Mouse (Mus musculus) heart, embryonic 13.5 days (tissue): Measurements from ENCODE around the gene Gtpbp10. TPM values are rescaled to one million over a fixed set of nuclear protein-coding genes. Genes with fewer than 3 reads are reported as not detected.

ENCODE experiments used
- ATAC-seq: fragments of 200-750 bp; cut with Nextera tagmentation; 2 replicates; pipeline ENCODE4 v1.8.0; 2017; ENCODE audit warnings: moderate TSS enrichment; ENCODE audit not compliant: insufficient number of reproducible peaks, low FRiP score, low TSS enrichment; ENCODE audit errors: extremely low read depth
- H3K27ac ChIP-seq: fragments of 300-500 bp; sonication (generic); replicated peaks from 2 replicates; pipeline ENCODE4 v1.5.1; 2015; ENCODE audit warnings: moderate library complexity, mild to moderate bottlenecking, inconsistent platforms
- H3K27me3 ChIP-seq: fragments of 300-500 bp; sonication (generic); replicated peaks from 2 replicates; pipeline ENCODE4 v1.6.1; 2015; ENCODE audit warnings: mild to moderate bottlenecking, inconsistent platforms
- H3K36me3 ChIP-seq: fragments of 300-500 bp; sonication (generic); 2 replicates; pipeline ENCODE4 v1.6.1; 2015; ENCODE audit warnings: mild to moderate bottlenecking, inconsistent platforms
- H3K4me1 ChIP-seq: fragments of 300-500 bp; sonication (generic); 2 replicates; pipeline ENCODE4 v1.6.1; 2015; ENCODE audit warnings: inconsistent platforms
- H3K4me2 ChIP-seq: fragments of 300-500 bp; sonication (generic); 2 replicates; pipeline ENCODE4 v1.6.1; 2015; ENCODE audit warnings: inconsistent platforms, mild to moderate bottlenecking, moderate library complexity
- H3K4me3 ChIP-seq: fragments of 300-500 bp; sonication (generic); 2 replicates; pipeline ENCODE4 v1.5.1; 2015; ENCODE audit warnings: moderate library complexity, mild to moderate bottlenecking, inconsistent platforms
- H3K9ac ChIP-seq: fragments of 300-500 bp; sonication (generic); 2 replicates; pipeline ENCODE4 v1.6.1; 2015; ENCODE audit warnings: inconsistent platforms, mild to moderate bottlenecking, moderate library complexity
- H3K9me3 ChIP-seq: fragments of 300-500 bp; sonication (generic); 2 replicates; pipeline ENCODE4 v1.6.1; 2016; ENCODE audit warnings: inconsistent platforms
- WGBS: fragments of 180-500 bp; shearing (Covaris S2); methylation state at CpG from one replicate; pipeline ENCODE4 v1.1.7; 2015; ENCODE audit warnings: mixed read lengths; 5-methylcytosine and 5-hydroxymethylcytosine counted together
- polyA plus RNA-seq: library from polyadenylated mRNA; unstranded; fragments of >200 nt; fragmentation: Nextera tagmentation; extraction: Ambion mirVana; gene quantifications from 2 replicates; pipeline ENCODE4 v1.2.1, GENCODE M21; 2015

The Gtpbp10 gene
- polyA plus RNA-seq, 1 experiment from 2014 or later = 18.5 TPM

DNA sequence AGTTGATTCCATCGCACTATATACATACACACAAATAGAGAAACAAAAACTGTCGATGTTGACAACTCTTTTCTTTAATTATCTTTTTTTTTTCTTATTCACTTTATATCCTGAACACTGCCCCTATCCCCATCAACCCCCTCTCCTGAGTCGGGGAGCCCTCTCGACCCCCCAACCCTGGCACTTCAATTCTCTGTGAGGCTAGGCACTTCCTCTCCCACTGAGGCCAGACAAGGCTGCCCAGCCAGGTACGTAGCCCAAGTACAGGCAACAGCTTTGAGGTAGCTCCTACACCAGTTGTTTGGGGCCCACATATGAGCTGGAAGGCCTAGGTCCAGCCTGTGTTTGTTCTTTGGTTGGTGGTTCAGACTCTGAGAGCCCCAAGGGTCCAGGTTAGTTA lies 43.9 kb downstream of the Gtpbp10 start:
- 78% methylated on average over 5 of the region's 5 CpGs for WGBS
- Histone ChIP-seq H3K4me1 (peaks cover 12% of the 10 kb centered on the region), H3K36me3 (peaks cover 6% of the 10 kb centered on the region), H3K9ac (no peak overlapping the region), H3K27ac (no peak overlapping the region), H3K4me2 (peak overlapping the region; percentile 87), H3K9me3 (no peaks in the 10 kb centered on the region), H3K27me3 (peaks cover 7% of the 10 kb centered on the region; the same call in 1 of the 2 replicates), H3K4me3 (no peak overlapping the region)
- no peak for ATAC-seq

DNA sequence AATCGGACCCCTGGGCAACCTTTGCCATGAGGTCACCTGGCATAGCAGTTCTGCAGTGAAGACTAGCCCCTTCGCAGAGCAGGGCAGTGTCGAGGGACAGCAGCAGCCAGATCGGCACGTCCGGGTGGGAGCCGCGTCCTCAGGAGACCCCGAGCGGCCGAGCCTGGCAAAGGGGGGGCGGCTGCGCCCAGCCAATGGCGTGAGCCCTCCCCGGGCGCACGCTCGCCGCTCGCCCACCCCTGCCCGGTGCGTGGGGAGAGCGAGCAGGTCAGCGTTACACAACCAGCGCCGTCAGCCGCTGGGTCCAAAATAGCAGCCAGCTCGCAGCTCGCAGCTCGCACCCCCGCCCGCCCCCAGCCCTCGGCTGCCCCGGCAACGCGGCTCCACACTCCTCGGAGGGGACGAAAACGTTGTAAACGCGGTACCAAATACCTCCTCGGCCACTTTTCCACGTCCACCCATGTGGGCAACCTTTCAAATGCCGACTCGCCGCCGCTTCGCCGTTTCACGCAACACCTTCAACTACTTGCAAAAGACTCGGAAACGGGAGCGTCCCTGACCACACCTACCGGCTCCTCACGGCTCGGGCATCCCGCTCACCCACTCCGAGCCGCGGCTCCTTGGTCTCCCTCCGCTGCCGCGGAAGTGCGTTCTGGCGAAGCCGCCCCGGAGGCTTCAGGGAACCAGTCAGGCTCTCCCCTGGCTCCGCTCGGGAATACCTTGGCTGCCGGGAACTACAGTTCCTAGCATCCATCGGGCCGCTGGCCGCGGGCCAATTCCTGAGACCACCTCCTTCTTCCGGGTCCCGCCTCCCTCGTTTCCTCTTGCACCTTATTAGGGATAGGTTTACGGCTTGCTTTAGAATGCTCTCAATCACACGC lies 44.9 kb downstream of the Gtpbp10 start, which contains the start of gene Cldn12:
Cldn12 (minus strand) TSS at position 763 of the 881 bp plus-strand sequence.
- ATAC-seq = peak; percentile 87
- peak within 1 kb of the TSS; percentile 90 for H3K9ac ChIP-seq
- H3K9me3 ChIP-seq = no peaks in the 10 kb centered on the region
- WGBS = under 1% methylated on average over 78 of the region's 79 CpGs
- peaks cover 7% of the 10 kb centered on the region; the same call in 1 of the 2 replicates for H3K27me3 ChIP-seq
- peak within 1 kb of the TSS; percentile 70 for H3K4me3 ChIP-seq
- H3K4me1 ChIP-seq = peaks cover 14% of the 10 kb centered on the region
- peaks cover 9% of the 10 kb centered on the region for H3K36me3 ChIP-seq
- peak within 1 kb of the TSS; percentile 87 for H3K4me2 ChIP-seq
- peak within 1 kb of the TSS; percentile 97 for H3K27ac ChIP-seq

DNA sequence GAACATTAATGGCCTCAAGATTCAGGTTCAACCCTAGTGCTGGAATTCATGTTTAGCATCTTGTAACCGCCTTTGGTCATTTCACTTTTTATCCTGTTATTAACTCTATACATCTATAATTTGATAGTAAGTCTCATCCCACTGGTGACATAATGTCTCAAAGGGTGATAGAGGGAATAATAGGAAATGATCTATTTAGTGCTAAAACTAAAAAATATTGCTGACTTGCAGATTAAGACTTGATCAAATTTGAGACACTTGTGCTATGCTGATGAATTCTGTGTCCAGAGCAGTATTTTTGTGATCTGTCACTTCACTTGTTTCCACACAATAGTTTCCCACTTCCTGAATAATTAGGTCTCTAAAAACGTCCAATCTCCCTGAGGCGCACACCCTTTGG lies 47.9 kb downstream of the Gtpbp10 start:
- WGBS = 82% methylated on average over 3 of the region's 3 CpGs
- 0 out of 2 replicates have a peak overlapping the region, but pooled peaks have one; percentile 16 for H3K27ac ChIP-seq
- H3K36me3 ChIP-seq = peaks cover 31% of the 10 kb centered on the region
- H3K27me3 ChIP-seq = no peaks in the 10 kb centered on the region
- H3K9me3 ChIP-seq = no peaks in the 10 kb centered on the region
- no peak overlapping the region for H3K9ac ChIP-seq
- no peak overlapping the region for H3K4me2 ChIP-seq
- peaks cover 14% of the 10 kb centered on the region for H3K4me1 ChIP-seq
- no peak for ATAC-seq
- H3K4me3 ChIP-seq = no peak overlapping the region

DNA sequence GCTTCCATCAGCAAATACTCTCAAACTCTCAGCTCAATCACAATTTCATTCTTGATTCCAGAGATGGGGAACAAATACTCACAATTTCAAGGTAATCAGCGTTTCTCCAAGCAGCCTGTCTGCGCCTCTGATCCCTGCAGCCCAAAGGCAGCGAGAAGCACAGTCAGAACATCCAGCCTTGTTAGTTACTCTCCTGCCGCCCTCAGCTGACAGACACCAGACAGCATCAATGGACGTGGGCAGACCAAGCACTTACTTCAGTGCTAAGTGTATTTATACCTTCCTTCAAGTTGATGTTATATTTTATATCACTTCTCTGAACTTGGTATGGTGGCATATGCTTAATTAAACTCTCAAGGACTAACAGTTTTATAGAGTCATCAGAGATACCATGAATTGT lies 48.3 kb downstream of the Gtpbp10 start:
- 60% methylated on average over 5 of the region's 5 CpGs for WGBS

DNA sequence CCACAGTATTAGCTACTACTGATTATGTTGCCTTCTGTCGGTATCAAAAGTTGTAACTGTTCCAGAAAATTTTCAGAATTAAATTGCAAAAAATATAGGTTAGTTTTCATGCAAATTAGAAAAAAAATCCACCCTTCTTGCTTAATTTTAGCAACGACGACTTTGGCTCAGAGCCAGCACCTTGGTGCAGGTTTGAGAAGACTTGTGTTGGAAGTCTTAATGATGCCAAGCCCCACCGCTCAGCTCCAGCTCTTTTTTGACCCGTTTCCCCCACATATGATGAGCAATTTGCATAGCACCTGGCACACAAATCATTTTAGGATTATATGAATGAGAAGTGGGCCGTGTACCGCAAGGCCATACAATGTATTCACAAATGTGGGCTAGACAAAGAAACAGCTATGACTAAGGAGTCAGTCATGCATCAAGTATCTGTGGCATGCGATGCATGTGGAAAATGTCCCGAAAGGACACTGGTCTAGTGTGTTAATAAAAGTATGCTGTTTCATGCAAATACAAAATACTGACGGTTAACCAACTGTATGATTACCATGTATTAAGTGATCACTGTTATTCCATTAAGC lies 48.9 kb downstream of the Gtpbp10 start:
- Histone ChIP-seq H3K4me1 (peaks cover 14% of the 10 kb centered on the region), H3K27ac (no peak overlapping the region), H3K36me3 (peaks cover 40% of the 10 kb centered on the region), H3K27me3 (no peaks in the 10 kb centered on the region), H3K9me3 (no peaks in the 10 kb centered on the region), H3K4me3 (no peak overlapping the region), H3K4me2 (peak overlapping the region; percentile 26; the same call in 1 of the 2 replicates), H3K9ac (no peak overlapping the region)
- 66% methylated on average over 10 of the region's 10 CpGs for WGBS
- ATAC-seq = no peak

More for the DNA sequence above, 48.3 kb downstream of the Gtpbp10 start:
- Histone ChIP-seq H3K27ac (peak overlapping the region; percentile 16; the same call in 1 of the 2 replicates), H3K4me3 (no peak overlapping the region), H3K4me2 (peak overlapping the region; percentile 26; the same call in 1 of the 2 replicates), H3K4me1 (peaks cover 14% of the 10 kb centered on the region), H3K9ac (no peak overlapping the region), H3K36me3 (peaks cover 34% of the 10 kb centered on the region), H3K9me3 (no peaks in the 10 kb centered on the region), H3K27me3 (no peaks in the 10 kb centered on the region)
- ATAC-seq = no peak

DNA sequence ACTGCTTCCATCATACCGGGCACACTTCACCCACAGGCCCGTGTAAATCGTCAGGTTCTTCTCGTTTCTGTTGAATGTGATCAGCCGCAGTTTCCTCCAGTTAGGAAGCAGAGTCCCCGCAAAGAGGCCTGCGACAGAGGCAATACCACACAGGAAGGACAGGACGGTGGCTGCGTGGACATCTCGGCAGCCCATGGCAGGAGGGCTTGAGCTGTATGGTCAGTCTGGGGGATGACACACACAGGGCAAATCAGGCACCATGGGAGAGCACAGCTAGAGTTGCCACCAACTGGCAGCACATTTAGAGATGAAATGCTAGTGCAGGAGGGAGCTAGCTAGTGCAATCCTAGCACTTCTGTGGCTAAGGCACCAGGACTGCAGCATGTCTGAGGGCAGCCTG lies 51.1 kb downstream of the Gtpbp10 start:
- no peak overlapping the region for H3K27ac ChIP-seq
- H3K4me2 ChIP-seq = no peak overlapping the region
- H3K9ac ChIP-seq = no peak overlapping the region
- no peaks in the 10 kb centered on the region for H3K27me3 ChIP-seq
- H3K36me3 ChIP-seq = peaks cover 56% of the 10 kb centered on the region
- H3K4me3 ChIP-seq = no peak overlapping the region
- H3K9me3 ChIP-seq = no peaks in the 10 kb centered on the region
- no peak for ATAC-seq
- peaks cover 8% of the 10 kb centered on the region for H3K4me1 ChIP-seq
- 78% methylated on average over 10 of the region's 10 CpGs for WGBS

DNA sequence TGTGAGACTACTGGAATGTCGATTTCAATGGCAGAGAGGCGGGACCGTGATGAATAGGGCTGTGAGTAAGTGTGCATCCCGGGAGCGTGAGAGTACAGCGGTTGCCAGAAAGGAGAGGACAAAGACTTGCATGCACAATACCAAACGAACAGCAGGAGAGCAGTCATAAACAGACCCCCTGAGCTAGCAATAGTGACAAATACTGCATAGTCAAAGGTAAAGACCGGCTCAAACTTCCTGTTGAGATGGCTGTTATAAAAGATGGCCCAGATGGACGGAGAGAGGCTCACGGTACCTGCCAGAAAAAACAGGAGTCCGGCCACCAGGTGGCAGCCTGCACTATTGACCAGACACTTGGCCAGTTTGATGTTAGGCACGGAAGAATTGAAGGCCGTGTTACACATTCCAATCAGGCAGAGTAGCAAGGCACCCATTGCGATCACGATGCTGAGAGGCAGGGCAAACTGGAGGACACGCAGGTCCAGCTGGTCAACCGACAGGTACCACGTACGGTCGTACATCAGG lies 51.6 kb downstream of the Gtpbp10 start:
- Histone ChIP-seq H3K27me3 (no peaks in the 10 kb centered on the region), H3K9me3 (no peaks in the 10 kb centered on the region), H3K36me3 (peaks cover 56% of the 10 kb centered on the region), H3K4me3 (no peak overlapping the region), H3K4me1 (peaks cover 8% of the 10 kb centered on the region), H3K9ac (no peak overlapping the region), H3K4me2 (no peak overlapping the region), H3K27ac (no peak overlapping the region)
- ATAC-seq = no peak
- WGBS = 61% methylated on average over 20 of the region's 20 CpGs

DNA sequence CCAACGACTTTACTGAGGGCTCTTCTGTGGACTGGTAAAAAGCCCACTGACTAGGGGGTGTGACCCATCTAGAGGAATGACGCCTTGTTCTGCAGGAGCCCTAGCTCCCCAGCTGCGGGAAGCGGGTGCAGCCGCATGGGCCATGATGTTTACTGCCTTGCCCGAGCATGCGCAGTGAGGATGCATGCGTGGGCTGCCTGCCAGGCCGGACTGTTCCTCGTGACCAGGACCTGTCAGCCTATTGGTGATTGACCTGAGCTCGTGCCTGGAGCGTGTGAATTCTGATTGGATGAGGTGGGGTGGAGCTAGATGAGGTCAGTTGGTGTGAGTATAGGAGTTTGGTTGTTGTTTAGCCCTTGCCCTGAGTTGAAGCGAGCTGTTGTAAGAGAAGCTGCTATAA lies 54.9 kb downstream of the Gtpbp10 start:
- no peak overlapping the region for H3K4me3 ChIP-seq
- H3K9me3 ChIP-seq = no peaks in the 10 kb centered on the region
- H3K9ac ChIP-seq = no peak overlapping the region
- no peak overlapping the region for H3K27ac ChIP-seq
- no peak overlapping the region for H3K4me2 ChIP-seq
- ATAC-seq = no peak
- 86% methylated on average over 13 of the region's 13 CpGs for WGBS
- no peaks in the 10 kb centered on the region for H3K27me3 ChIP-seq
- H3K4me1 ChIP-seq = no peaks in the 10 kb centered on the region
- peaks cover 47% of the 10 kb centered on the region for H3K36me3 ChIP-seq

DNA sequence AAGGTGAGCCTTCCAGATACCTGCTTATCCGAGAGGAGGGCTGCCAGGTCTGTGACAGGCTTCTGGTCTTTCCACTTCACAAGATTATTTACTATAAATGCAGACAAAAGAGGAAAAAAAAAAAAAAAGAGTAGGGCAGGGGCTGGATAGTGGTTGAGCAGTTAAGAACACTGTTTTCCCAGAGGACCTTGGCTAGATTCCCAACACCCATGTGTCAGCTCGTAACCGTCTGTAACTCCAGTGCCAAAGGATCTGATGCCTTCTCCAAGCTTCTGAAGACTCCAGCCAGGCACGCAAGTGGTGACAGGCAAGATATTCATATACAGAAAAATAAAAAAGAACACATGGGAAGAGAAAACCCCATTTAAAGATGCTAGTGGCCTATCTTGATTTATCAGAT lies 56.0 kb downstream of the Gtpbp10 start:
- Histone ChIP-seq H3K4me1 (no peaks in the 10 kb centered on the region), H3K27me3 (no peaks in the 10 kb centered on the region), H3K9ac (no peak overlapping the region), H3K4me2 (no peak overlapping the region), H3K36me3 (peaks cover 44% of the 10 kb centered on the region), H3K9me3 (no peaks in the 10 kb centered on the region), H3K4me3 (no peak overlapping the region), H3K27ac (no peak overlapping the region)
- no peak for ATAC-seq
- WGBS = 82% methylated on average over 4 of the region's 4 CpGs

DNA sequence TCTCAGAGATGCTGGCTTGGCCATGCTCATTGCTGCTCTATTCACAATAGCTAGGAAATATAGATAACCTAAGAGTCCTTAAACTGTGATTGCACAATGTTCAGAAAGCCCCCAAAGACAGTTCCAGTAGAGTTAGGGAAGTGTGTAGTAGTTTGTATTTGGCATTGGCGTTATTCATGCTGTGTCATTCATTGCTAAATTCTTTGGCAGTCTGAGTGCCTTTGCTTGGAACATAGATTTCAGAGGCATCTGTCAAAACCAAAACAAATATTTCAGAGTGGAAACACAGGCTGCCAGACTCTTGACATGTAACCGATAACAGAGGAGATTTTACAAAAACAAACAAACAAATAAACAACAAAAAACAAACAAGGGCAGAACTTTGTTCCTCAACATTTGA lies 57.8 kb downstream of the Gtpbp10 start:
- no peak for ATAC-seq
- Histone ChIP-seq H3K4me2 (no peak overlapping the region), H3K9ac (no peak overlapping the region), H3K36me3 (peaks cover 27% of the 10 kb centered on the region), H3K27me3 (no peaks in the 10 kb centered on the region), H3K4me3 (no peak overlapping the region), H3K4me1 (no peaks in the 10 kb centered on the region), H3K9me3 (no peaks in the 10 kb centered on the region), H3K27ac (no peak overlapping the region)
- WGBS = 83% methylated on average over 2 of the region's 2 CpGs

DNA sequence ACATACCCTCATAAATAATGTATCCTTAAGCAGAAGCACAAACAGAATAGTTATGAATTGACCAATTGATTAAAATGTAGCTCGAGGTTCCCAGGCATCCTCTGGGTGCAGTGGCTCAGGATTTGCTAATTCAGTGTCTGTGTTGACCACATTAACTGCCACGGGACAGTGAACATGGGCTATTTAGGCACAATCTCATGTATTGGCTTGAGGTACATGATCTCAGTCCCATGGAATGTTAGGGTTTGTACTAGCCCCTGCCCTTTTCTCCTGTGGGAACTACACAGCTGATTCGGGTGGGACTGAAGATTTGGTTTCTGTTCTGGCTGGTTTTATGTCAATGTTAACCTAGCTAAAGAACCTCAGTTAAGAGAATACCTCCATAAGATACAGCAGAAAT lies 62.9 kb downstream of the Gtpbp10 start:
- WGBS = 46% methylated on average over 3 of the region's 3 CpGs
- ATAC-seq = no peak
- no peak overlapping the region for H3K9ac ChIP-seq
- no peak overlapping the region for H3K27ac ChIP-seq
- peaks cover 6% of the 10 kb centered on the region; the same call in 1 of the 2 replicates for H3K27me3 ChIP-seq
- no peaks in the 10 kb centered on the region for H3K9me3 ChIP-seq
- no peaks in the 10 kb centered on the region for H3K4me1 ChIP-seq
- H3K4me2 ChIP-seq = no peak overlapping the region
- no peak overlapping the region for H3K4me3 ChIP-seq
- H3K36me3 ChIP-seq = no peaks in the 10 kb centered on the region
